Mouse (Mus musculus) embryonic fibroblast, embryonic 13.5 days (primary cell): ENCODE data around the gene Hnrnpab.
"Not testable (repeated sequence)": the region's sequence is repeated elsewhere in the genome, so short reads cannot be mapped to it uniquely, and the experiment has no call there.

Source experiments
- CTCF ChIP-seq: IDR thresholded peaks from 2 replicates; pipeline ENCODE4 v1.5.1; 2011; ENCODE audit warnings: mild to moderate bottlenecking, control low read depth, low read length, moderate library complexity, borderline replicate concordance; ENCODE audit not compliant: insufficient read depth
- POLR2A ChIP-seq: IDR thresholded peaks from 2 replicates; pipeline ENCODE4 v1.6.1; 2011; ENCODE audit warnings: low read depth, mild to moderate bottlenecking, control low read depth, low read length, moderate library complexity

GRCm38 (mm10) chr11:51633200-51633599 is 26.6 kb upstream of the Hnrnpab start:
- TF ChIP-seq POLR2A, CTCF: not testable (repeated sequence)
